Mouse (Mus musculus) G1E (cell line): ENCODE results near the gene Rps6ka5. TPM values are rescaled to one million over a fixed set of nuclear protein-coding genes. Genes with fewer than 3 reads are reported as not detected.

ENCODE experiments used
- ATAC-seq: 2 replicates; pipeline ENCODE4 v1.8.0; 2016; ENCODE audit warnings: mild to moderate bottlenecking; ENCODE audit not compliant: insufficient number of reproducible peaks, poor library complexity, low FRiP score, severe bottlenecking; ENCODE audit errors: extremely low read depth
- DNase-seq: peaks from one replicate; pipeline ENCODE4 v3.0.0; 2012; ENCODE audit warnings: low spot score
- H3K27me3 ChIP-seq: 2 replicates; pipeline ENCODE4 v1.6.1; 2012; ENCODE audit warnings: mild to moderate bottlenecking, low read length, inconsistent platforms; ENCODE audit not compliant: insufficient read depth
- H3K36me3 ChIP-seq: replicated peaks from 2 replicates; pipeline ENCODE3; 2012; ENCODE audit warnings: mild to moderate bottlenecking, inconsistent platforms
- H3K4me1 ChIP-seq: 2 replicates; pipeline ENCODE4 v1.6.1; 2012; ENCODE audit warnings: low read depth, low read length, inconsistent platforms, mixed read lengths; ENCODE audit not compliant: insufficient read depth
- H3K4me3 ChIP-seq: 2 replicates; pipeline ENCODE4 v1.5.1; 2012; ENCODE audit warnings: low read depth, mild to moderate bottlenecking, inconsistent platforms, low read length, moderate library complexity, mixed read lengths
- H3K9me3 ChIP-seq: replicated peaks from 2 replicates; pipeline ENCODE4 v1.6.1; 2012; ENCODE audit warnings: inconsistent platforms
- CTCF ChIP-seq: IDR thresholded peaks from 2 replicates; pipeline ENCODE4 v1.5.1; 2012; ENCODE audit warnings: low read depth, low read length, inconsistent platforms, mixed read lengths
- GATA1 ChIP-seq: IDR thresholded peaks from 2 replicates; pipeline ENCODE4 v1.6.1; 2012; ENCODE audit warnings: borderline replicate concordance, low read length, inconsistent platforms, mixed read lengths
- GATA2 ChIP-seq: IDR thresholded peaks from 2 replicates; pipeline ENCODE4 v1.6.1; 2012; ENCODE audit warnings: low read depth, low read length, inconsistent platforms, borderline replicate concordance
- POLR2AphosphoS5 ChIP-seq: IDR thresholded peaks from 2 replicates; pipeline ENCODE4 v1.6.1; 2012; ENCODE audit warnings: low read depth, low read length, inconsistent platforms; ENCODE audit not compliant: insufficient replicate concordance
- TAL1 ChIP-seq: conservative IDR thresholded peaks from 2 replicates; pipeline ENCODE4 v1.6.1; 2012; ENCODE audit warnings: low read depth, low read length, inconsistent platforms, mixed read lengths
- polyA plus RNA-seq: library from polyadenylated mRNA; stranded (reverse); fragments of >175 nt; gene quantifications from 2 replicates; pipeline ENCODE4 v1.2.3, GENCODE M21; 2012
- total RNA-seq, 2 experiments: library from RNA; stranded (forward) in 1 of 2; stranded (reverse) in 1 of 2; fragments of 200-1000 nt in 1 of 2; fragments of >200 nt in 1 of 2; fragmentation: Nextera tagmentation in 1 of 2; gene quantifications; 2 replicates each; pipeline ENCODE4 v1.2.3; 2014 to 2017

The Rps6ka5 gene
- total and polyA plus RNA-seq, 3 experiments: 12.6 to 52.2 (median 41.5) TPM

GRCm38 (mm10) chr12:100742468-100742867, 15.7 kb upstream of the Rps6ka5 start:
- Histone ChIP-seq H3K36me3 (no peaks in the 10 kb centered on the region), H3K9me3 (no peaks in the 10 kb centered on the region), H3K4me3 (no peak overlapping the region), H3K27me3 (peaks cover 18% of the 10 kb centered on the region), H3K4me1 (peaks cover 7% of the 10 kb centered on the region; the same call in 1 of the 2 replicates)
- ATAC-seq: no peak
- no peak for DNase-seq
- no peak for TF ChIP-seq GATA1
- TF ChIP-seq CTCF: no peak
- TF ChIP-seq GATA2: no peak
- no peak for TF ChIP-seq TAL1
- TF ChIP-seq POLR2AphosphoS5: no peak

DNA sequence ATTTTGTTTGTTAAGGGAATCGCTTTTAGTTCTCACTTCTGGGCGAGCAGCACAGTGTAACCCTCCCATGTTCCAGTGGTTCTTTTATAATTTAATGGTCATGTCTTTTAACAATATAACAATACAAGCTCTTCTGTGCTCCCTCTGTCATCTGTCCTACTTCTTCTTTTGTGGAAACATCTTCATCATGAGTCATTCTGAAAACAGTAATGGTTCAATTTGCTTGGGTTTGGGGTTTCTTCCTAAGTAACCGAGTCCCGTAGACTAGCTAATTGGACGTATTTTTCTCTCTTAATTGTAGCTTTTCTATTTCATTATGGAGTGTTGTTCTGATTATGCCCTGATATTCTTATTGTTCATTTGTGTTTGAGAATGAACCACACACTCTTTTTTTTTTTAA, 13.5 kb upstream of the Rps6ka5 start:
- Histone ChIP-seq H3K4me1 (peaks cover 14% of the 10 kb centered on the region), H3K4me3 (no peak overlapping the region), H3K36me3 (no peaks in the 10 kb centered on the region), H3K9me3 (no peaks in the 10 kb centered on the region), H3K27me3 (peaks cover 9% of the 10 kb centered on the region)
- no peak for DNase-seq
- no peak for TF ChIP-seq POLR2AphosphoS5
- no peak for TF ChIP-seq TAL1
- no peak for TF ChIP-seq GATA2
- no peak for TF ChIP-seq GATA1
- no peak for TF ChIP-seq CTCF
- ATAC-seq: no peak

DNA sequence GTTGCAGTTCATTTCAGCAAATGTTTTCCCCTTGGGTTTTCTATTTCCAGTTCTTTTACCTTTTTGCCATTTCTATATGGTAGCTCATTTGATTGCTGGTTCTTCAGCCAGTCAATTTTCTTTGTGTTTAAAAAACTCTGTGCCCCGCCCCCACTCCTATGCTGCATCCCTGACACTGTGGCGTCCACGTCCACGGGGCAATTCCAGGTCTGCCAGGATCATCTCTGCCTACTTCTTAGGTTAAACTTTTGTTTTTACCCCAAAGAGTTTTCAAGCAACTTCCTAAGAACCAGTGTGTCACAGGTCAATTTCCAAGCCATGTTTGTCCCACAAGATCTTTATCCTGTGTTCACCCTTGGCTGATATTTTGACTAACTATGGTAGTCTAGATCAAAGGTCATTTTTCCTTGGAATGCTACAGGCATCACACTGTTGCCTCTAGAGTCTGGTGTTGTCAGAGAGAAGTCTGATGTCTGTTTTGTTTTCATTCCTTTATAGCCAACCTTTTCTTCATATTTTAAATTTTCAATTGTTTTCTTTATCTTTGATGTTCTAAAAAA, 12.3 kb upstream of the Rps6ka5 start:
- no peak for DNase-seq
- no peak for TF ChIP-seq POLR2AphosphoS5
- TF ChIP-seq GATA2: no peak
- no peak for TF ChIP-seq TAL1
- no peak for TF ChIP-seq CTCF
- no peak for TF ChIP-seq GATA1
- no peak for ATAC-seq
- H3K4me1 ChIP-seq: peaks cover 26% of the 10 kb centered on the region
- H3K9me3 ChIP-seq: no peaks in the 10 kb centered on the region
- no peaks in the 10 kb centered on the region for H3K36me3 ChIP-seq
- H3K4me3 ChIP-seq: no peak overlapping the region
- H3K27me3 ChIP-seq: peaks cover 8% of the 10 kb centered on the region; the same call in 1 of the 2 replicates

GRCm38 (mm10) chr12:100738498-100738897, 11.7 kb upstream of the Rps6ka5 start:
- no peak for ATAC-seq
- no peak for DNase-seq
- Histone ChIP-seq H3K27me3 (peaks cover 4% of the 10 kb centered on the region; the same call in 1 of the 2 replicates), H3K9me3 (no peaks in the 10 kb centered on the region), H3K4me1 (peaks cover 30% of the 10 kb centered on the region), H3K36me3 (no peaks in the 10 kb centered on the region), H3K4me3 (no peak overlapping the region)
- TF ChIP-seq GATA2 (no peak), CTCF (no peak), POLR2AphosphoS5 (no peak), TAL1 (no peak), GATA1 (no peak)

DNA sequence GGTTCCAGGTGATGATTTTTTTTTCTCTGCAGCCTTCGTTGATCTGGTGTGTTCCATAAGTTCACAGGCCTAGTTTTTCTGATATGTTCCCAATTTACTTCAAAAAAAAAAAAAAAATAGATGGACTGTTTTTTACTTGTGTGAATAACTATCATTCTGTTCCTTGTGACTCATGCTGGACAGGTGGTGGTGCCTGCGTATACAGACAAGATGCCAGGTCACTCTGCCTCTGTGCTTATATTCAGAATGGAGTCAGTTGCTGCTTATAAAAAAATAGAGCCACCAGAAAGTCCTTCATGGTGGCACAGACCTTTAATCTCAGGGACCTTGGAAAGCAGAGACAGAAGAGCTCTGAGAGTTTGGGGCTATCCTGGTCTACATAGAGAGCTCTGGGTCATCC, 8.8 kb upstream of the Rps6ka5 start:
- no peak for TF ChIP-seq TAL1
- no peak for TF ChIP-seq GATA2
- TF ChIP-seq GATA1: no peak
- ATAC-seq (no peak), DNase-seq (no peak)
- no peak overlapping the region for H3K4me3 ChIP-seq
- H3K27me3 ChIP-seq: no peaks in the 10 kb centered on the region; the same call in 1 of the 2 replicates
- H3K4me1 ChIP-seq: peaks cover 46% of the 10 kb centered on the region
- no peaks in the 10 kb centered on the region for H3K36me3 ChIP-seq
- no peaks in the 10 kb centered on the region for H3K9me3 ChIP-seq

- DNase-seq: no peak
- Histone ChIP-seq H3K4me3 (no peak overlapping the region), H3K27me3 (no peaks in the 10 kb centered on the region; the same call in 1 of the 2 replicates), H3K9me3 (no peaks in the 10 kb centered on the region), H3K36me3 (no peaks in the 10 kb centered on the region), H3K4me1 (peaks cover 49% of the 10 kb centered on the region)
- no peak for TF ChIP-seq TAL1
- TF ChIP-seq GATA1: no peak
- ATAC-seq: no peak
Observed at GRCm38 (mm10) chr12:100735156-100735555, 8.4 kb upstream of the Rps6ka5 start.

DNA sequence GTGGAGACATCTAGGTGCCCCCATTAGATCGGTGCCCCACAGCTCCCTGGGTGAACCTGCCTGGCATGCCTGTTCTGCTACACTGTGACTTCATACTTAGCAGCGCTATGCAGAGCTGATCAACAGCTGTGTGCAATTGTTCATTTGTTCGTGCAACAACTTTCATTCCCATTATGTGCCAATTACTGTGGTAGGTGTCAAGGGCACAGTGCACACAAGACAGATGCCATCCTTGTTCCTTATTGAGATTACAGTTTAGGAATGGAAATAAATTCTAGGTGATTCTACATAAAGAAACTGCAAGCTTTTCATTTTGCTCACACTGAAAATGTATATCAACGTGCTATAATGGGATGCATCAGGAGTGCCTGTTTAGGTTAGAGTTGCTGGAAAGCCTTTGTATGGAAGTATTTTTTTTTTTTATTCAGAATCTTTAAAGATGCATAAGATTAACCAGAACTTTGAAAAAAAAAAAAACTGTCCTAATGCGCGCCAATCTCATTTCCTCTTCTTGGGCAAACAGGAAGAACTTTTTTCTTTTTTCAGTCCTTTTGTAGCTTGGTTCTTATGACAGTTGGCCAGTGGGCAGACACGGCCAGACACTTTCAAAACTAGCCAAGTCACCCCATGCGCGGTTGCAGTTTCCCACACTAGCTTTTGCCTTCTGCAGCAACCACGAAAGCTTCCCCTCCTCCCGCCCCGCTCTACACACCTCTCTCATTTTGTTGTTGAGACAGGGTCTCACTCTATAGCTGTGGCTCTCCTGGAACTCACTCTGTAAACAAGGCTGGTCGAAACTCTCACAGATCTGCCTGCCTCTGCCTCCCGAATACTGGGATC, 2.1 kb upstream of the Rps6ka5 start:
- Histone ChIP-seq H3K4me1 (peaks cover 53% of the 10 kb centered on the region), H3K36me3 (no peaks in the 10 kb centered on the region), H3K4me3 (peak overlapping the region; percentile 61; the same call in 1 of the 2 replicates), H3K9me3 (peaks cover 2% of the 10 kb centered on the region), H3K27me3 (no peaks in the 10 kb centered on the region)
- peak; percentile 6; the same call in 1 of the 2 replicates for ATAC-seq
- peak; percentile 57 for DNase-seq
- TF ChIP-seq CTCF (no peak), TAL1 (no peak), POLR2AphosphoS5 (no peak), GATA1 (no peak), GATA2 (no peak)
